Mouse (Mus musculus) ovary, postnatal 14 days (tissue): ENCODE results near the gene Morc2a.
"Not testable (repeated sequence)": the region's sequence is repeated elsewhere in the genome, so short reads cannot be mapped to it uniquely, and the experiment has no call there.

Experiments used
- DNase-seq: peaks from one replicate; pipeline ENCODE4 v3.0.0; 2022; ENCODE audit warnings: low spot score

The Morc2a gene

DNA sequence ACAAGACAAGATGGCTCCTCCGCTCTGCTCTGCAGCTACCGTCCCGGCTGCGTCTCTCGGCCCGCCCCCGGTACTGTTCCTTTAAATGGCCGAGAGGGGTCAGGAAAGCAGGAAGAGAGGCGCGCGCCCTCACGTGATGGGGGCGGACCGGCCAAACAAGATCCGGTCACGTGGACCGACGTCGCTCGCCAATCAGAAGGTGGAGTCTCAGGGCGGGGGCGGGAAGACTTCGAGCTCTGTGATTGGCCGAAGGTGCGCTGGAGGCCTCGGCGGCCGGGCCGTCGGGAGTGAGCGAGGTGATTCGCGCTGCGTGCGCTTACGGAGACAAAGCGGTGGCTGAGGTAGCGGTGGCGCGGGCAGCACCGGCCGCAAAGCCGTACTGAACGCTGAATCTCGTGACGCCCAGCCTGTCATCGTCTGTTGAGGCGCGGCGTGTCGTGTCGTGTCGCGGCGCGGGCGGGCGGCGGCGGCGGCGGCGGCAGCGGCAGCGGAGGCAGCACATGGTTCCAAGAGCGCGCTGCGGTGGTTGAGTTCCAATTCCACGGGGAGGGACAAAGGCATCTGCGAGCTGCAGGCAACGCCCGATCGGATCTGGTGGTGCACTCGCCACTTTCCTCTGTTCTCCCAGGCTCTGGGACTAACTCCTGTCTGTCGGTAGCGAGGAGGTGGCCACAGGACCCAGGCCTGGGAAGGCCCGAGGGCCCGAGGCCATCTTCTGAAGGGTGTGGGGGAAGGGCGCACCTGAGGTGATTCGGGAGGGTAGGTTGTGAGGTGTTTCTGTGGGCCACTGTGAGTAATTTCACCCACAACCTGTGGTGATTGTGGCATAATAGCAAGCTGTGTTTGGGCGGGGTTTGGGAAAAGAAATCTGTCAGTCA lies at the start of gene Morc2a:
TSS of gene Morc2a (plus strand) at position 228 of the 878 bp plus-strand sequence.
- DNase-seq, result peak; percentile 88

DNA sequence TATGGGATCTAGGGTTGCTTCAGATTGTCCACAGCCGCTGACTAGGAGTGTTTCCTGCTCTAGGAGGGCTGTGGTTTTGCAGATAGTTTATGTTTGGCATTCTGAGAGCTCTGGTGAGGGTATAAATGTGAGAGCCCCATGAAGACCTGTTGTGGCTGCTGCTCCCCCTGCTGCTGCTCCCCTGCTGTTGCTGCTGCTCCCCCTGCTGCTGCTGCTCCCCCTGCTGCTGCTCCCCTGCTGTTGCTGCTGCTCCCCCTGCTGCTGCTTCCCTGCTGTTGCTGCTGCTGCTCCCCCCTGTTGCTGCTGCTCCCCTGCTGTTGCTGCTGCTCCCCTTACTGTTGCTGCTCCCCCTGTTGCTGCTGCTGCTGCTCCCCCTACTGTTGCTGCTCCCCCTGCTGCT lies 47.0 kb upstream of the Morc2a start:
- not testable (repeated sequence) for DNase-seq

DNA sequence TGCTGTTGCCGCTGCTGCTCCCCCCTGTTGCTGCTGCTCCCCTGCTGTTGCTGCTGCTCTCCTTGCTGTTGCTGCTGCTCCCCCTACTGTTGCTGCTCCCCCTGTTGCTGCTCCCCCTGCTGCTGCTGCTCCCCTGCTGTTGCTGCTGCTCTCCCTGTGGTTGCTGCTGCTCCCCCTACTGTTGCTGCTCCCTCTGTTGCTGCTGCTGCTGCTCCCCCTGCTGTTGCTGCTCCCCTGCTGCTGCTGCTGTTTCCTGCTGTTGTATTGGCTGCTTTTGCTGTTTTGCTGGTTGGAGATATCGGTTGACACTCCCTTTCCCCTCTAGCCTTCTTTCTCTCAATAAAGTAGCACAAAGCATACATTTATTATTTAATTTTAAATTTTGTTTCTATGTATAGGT lies 46.3 kb upstream of the Morc2a start:
- not testable (repeated sequence) for DNase-seq

DNA sequence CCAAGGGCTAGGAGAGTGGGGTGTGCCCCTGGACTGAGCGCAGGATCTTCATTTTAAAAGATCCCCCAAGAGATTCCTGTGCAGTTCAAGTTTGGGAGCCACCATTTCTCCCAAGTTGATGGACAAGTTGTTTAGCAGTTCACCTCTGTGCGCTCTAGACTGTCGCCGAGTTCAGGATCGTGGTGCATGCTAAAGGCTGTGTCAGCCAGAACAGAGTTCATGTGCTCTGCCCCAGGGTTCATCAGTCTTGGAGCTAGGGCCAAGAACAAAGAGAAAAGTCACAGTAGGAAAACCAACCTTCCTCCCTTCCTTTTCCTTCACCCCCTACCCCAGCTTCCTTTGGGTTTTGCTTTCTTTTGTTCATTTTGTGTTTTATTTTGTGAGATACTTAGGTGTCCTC lies 42.5 kb upstream of the Morc2a start:
- DNase-seq, result no peak

DNA sequence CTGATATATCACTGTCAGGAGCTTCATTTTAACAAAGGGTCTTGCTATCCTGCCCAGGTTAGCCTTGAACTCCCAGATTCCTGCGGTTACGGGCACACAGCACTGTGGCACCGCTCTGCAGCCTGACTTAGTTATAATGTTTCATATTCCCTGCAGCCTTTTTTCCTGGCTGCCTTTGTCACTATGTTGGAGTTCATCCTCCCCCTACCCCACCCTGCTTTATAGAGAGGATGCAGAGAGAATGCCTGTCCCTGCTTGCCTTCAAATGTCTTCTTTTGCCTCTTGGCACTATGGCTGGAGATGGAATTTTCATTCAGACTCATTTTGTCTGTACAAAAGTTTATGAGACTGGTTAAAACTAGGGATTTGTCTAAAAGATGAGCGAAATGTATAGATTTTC lies 33.4 kb upstream of the Morc2a start:
- no peak for DNase-seq

DNA sequence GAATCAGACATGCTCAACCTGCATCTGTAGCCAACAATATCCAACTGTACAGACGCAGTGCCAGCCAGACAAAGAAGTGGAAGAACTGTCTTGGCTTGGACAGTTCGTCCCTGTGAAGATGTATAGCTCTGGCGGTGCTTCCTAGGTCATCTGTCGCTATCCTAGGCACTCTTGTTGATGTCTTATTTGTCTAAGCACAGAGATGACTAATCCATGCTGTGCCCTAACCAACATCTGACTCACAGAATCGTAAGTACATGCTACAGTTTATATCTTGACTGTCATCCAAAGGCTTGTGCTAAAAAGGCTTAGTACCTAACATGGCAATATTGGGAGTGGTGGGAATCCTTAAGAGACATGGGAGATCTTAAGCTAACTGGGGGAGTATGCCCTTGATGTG lies 26.2 kb upstream of the Morc2a start:
- no peak for DNase-seq

DNA sequence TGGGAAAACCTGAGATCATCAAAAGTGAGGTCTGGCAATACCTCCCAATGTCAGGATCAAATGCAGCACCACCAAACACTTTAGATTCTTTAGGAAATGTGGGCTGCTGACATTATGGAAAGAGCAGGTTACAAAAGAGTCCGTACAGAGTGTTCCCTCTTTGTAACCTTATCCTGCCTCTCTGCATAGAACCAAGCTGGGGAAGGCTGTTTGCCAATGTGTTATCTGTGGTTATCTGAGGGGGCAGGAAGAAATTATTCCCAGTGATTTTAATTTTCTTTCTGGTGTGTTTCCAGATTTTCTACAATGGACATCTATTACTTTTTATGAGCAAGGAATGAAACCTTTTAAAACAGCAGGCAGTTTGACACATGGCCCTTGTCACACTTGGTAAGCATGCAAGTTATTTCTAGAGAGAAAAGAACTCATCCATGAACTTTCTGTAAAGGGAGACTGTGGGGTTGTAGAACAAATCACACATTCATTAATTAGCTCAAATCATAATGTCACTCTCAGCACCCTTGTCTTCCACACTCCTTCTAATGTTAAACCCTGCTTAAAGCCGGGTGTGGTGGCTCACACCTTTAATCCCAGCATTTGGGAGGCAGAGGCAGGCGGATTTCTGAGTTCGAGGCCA lies 24.5 kb upstream of the Morc2a start:
- DNase-seq, result no peak

DNA sequence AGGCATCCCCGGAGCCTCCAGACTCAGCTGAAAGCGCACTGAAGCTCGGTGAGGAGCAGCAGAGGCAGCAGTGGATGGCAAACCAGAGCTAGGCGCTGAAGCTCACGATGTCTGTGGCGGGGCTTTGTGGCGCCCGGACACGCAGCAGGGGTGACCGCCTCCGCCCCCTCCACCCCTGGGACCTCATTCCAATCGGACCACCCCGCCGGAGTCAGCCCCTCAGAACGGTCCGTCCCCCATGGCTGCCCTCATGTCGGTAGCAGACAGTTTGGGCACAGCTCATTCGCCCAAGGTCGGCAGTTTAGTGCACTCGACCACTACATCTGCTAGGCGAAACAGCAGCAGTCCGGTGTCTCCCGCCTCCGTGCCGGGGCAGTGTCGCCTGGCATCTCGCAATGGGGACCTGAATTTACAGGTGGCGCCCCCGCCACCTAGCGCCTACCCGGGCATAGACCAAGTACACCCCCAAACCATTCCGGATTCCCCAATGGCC lies 19.9 kb upstream of the Morc2a start:
- peak; percentile 6 for DNase-seq

DNA sequence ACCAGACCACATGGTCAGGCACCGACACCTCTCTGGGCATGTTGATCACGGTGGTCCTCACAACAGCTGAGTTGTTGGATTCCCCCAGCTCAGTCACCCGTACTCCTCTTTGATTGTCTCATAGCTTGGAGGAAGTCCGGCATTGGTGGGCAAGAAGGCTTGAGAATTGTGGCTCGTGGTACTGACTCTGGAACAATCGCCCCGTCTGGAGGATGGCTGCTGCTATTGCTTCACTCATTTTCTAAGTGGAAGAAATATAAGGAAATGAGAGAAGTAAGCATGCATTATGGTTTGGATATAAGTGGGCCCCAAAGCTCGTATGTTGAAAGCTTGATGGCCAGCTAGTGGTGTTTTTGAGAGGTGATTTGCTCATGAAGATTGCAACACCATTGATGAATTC lies 15.7 kb upstream of the Morc2a start:
- DNase-seq, result peak; percentile 10

DNA sequence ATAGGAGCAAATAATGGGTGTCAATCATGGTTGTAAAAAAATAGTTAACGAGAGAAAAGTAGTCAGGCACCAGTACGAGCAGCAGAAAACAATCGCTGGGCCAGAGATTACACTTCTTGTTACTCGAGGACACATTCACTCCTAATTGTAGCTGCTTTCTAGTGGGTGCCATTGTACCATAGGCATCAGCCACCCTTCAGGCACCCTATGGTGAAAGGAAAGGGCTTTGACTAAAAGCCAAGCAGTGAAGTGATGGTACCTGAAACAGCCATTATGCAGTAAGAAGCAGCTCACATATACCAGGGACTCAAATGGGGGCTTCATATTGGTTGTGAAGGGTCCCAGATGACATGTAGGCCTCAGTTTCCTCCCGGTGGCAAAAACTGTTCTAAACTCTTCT lies 1.3 kb upstream of the Morc2a start:
- no peak for DNase-seq

DNA sequence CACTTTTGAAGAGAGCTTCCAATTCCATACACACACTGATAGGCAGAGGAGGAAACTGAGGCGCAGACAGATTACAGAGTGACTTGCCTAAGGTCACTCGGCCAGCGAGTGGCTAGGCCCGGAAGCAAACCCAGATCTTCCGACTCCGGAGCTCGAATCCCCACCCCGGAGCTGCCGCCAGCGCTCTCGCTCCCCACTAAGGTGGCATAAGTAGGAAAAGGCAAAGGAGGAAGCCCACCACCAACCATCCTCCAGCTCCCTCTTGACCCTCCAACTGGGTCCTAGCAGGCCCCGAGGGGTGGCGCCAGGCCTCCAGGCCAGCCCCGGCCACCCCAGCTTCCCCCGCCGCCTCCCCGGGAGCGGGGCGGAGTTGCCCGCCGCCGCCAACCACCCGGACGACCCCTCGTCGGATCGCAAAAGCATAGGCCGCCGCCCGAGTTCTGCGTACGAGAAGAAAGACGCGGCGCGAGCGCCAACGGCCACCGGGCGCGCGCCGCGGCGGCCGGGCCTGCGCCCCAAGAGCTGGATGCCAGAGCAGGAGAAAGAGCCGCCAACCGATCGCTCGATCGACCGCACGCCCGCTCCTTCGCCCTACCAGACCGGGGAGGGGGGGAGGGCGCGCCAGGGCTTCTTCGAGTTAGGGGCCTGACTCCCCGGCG lies 557 bp upstream of the Morc2a start:
- DNase-seq, result no peak

DNA sequence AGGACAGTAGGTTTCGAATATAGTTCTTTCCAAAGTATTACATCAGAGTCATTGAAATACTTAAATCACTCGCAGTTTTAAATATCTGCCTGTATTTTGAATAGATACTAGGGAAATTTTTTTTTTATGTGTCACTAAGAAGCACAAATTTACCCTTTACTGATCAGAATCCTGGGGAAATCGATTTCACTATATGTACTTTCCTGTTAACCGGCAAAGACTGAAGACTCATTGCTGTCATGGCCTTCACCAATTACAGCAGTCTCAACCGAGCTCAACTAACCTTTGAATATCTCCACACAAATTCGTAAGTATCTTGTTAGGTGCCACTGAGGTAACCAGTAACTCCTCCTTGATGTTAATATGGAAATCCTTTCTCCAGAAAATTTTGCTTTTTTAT lies 1.1 kb downstream of the Morc2a start:
- no peak for DNase-seq

DNA sequence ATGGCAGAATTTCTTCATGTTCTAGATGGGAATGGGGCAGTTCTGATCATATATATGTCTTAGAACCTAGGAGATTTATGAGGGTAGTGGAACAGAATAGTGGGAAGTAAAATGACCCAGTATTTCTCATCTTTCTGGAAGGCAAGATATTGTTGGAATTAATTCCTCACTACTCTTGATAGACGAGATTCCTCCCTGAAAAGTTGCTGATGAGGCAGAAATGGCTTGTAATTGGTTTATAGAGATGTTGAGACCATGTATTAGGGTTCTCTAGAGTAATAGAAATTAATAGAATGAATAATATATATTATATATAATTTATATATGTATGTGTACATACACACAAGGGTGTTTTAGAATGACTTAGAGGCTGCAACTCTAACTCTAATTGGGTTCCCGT lies 13.0 kb downstream of the Morc2a start:
- no peak for DNase-seq

DNA sequence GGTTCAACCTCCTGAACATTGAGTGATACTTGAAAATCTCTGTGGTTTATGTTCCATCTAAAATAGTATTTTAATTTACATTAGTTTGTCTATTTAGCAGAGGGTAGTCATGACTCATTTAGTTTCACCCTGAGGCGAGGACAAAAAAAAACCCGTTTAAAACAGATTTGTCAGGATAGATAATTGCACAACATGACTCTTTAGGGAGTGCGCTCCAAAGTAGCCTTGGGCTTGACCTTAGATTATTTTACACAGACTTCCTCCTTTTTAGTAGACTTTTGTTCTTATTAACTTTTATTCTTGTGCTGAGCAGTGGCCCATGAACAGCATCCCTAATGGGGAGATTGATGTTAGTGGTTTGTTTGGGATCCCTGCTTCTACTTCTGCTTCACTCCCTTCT lies 18.5 kb downstream of the Morc2a start:
- DNase-seq, result no peak

DNA sequence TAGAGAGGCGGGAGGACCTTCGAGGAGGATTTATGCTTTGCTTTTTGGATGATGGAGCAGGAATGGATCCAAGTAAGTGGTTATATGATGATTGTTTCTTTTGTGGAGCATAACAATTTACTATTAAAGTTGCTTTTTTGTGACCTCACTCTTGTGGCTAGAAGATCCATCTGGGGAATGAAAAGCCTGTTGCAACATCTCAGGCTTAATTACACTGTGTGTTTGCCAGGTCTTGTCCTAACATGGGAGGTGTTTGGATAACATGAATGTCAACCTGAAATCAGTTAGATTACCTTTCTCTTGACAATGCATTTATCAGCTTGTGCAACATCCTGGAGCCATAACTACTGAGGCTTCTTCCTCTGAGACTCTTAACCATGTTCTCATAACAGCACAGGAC lies 19.8 kb downstream of the Morc2a start:
- no peak for DNase-seq

DNA sequence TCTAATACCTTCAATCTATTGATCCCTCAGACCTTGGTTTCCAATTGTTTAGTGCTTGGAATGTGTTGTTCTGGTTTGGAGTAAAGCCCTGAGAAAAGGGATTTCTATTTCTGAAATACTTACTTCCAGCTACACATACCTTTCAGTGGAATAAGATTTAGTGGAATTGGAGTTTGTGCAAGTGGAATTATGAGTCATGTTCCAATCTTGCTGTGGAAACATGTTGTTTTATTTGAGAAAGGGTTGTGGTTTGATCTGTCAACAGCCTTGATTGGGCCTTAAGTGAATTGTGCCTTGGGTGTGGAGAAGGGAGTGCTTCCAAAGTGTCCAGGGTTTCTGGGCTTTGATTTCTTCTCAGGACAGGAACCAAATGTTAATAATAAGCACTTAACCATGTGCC lies 20.9 kb downstream of the Morc2a start:
- no peak for DNase-seq

DNA sequence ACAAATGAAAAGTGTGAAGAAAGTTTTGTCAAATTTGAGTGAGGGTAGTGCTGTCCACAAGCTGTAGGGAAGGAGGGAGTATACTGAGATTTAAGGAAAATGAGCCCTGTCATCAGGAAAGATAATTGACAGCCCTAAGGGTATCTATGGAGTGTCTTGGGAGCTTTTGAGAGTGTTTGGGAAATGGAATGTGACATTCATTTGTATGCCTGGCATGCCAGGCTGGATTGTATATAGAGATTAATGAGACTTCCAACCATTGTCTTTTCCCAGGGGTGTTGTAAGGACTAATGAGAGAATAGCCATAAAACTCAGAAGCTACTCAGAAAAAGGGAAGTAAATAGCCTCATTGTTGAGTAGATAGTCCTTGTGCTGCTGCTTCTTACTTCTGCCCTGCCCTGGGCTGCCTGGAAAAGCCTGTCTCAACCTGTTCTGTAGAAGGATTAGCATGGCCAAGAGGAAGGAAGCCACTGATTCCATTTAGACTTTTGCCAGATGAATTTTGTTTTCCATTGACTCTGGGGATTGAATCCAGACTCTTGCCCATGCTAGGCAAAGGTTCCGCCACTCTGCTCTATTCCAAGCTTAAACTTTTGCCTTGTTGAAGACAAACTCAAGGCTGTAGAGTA lies 22.1 kb downstream of the Morc2a start:
- no peak for DNase-seq

DNA sequence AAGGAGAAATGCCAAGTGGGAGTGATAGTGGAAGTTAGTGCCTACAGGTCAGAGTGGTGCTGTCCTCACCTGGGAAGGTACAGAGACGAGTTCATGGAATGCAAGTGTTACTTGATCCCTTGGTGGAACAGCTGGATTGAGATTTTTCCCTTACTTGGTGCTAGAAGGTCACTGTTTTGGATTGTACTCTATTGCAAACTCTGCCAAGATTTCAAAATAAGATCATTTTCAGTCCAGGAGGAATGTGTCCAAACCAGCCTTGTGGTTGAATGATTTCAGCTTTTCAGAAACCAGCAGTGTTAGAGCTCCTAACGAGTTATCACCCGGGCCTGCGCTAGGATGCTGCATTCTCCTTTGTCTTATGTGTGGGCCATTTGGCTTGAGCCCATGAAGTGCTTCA lies 25.6 kb downstream of the Morc2a start:
- no peak for DNase-seq

DNA sequence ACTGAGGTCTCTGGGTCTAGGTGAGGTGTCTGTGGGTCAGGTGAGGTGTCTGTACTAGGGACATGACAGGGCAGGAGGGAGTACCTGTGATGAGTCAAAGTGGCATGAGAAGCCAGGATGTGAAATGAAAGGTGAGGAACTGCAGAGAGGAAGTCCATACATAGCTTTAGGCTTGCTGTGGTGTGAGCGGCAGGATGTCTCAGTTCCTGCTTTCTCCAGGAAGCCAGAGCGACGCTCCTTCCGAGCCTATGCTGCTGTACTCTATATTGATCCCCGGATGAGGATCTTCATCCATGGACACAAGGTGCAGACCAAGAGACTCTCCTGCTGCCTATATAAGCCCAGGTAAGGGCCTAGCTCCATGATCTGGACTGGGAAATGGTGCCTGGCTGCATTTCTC lies 27.4 kb downstream of the Morc2a start:
- no peak for DNase-seq

DNA sequence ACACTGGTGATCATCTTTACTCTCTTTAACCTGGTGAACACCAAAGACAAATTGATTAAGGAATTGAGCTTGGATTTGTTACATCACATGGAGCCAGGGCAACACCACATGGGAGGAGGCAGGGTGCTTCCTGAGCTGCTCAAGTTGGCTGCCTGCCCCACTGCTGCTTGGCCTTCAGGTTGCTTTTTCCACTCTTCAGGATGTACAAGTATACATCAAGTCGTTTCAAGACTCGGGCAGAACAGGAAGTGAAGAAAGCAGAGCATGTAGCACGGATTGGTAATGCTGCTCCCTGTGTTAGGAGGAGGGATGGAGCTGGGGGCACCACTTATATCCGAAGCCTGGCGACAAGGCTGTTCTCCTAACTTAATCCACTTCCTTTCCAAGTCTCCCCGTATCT lies 28.2 kb downstream of the Morc2a start:
- DNase-seq, result no peak

DNA sequence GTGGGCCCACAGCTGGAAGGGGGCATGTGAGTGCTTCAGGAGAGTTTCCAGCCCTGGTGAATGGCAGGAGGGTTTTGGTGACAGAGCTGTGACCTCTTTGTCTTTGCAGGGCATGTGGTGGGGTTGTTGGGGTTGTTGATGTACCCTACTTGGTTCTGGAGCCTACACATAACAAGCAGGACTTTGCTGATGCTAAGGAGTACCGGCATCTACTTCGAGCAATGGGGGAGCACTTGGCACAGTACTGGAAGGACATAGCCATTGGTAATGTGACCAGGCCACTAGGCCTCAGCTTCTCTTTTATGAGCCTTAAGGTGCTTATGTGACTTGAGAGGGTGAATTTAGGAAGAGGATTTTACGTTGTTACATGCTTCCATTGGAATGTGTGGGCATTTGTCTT lies 30.8 kb downstream of the Morc2a start:
- no peak for DNase-seq

DNA sequence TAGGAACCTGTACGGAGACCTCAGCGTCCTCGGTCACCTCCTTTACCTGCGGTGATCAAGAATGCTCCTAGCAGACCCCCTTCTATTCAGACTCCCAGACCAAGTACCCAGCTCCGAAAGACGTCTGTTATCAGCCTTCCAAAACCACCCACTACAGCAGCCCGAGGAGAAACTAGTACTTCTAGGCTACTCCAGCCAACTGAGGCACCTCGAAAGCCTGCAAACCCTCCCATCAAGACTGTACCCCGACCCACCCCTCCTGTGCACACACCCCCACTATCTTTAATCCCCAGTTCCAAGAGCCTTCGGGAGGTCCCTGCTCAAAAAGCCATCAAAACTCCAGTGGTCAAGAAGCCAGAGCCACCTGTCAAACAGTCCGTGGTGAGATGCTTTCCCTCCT lies 34.7 kb downstream of the Morc2a start:
- no peak for DNase-seq

DNA sequence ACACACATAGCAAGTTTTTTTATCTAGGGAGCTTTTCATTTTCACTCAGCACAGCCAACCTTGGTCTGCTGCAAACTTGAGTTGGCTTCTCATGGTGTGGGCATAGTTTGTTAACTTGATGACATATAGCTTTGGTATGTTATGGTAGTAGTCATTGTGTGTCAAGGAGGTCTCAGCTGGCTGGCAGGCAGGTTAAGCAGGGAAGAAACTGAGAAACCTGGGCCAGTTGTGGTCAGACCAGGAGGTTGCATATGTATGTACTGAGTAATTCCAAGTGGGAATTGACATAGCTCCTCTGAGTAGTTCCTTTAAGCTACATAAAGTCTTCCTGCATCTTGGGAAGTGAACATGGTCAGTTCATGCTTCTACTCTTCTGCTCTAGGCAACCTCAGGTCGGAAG lies 35.2 kb downstream of the Morc2a start:
- DNase-seq, result no peak
